Mouse (Mus musculus): Measurements from ENCODE around the gene Hebp2. TPM values are rescaled to one million over a fixed set of nuclear protein-coding genes. Genes with fewer than 3 reads are reported as not detected.

The Hebp2 gene
- polyA plus RNA-seq (2012; rRNA removed): 3.0 and 6.2 TPM in 2 replicates

DNA sequence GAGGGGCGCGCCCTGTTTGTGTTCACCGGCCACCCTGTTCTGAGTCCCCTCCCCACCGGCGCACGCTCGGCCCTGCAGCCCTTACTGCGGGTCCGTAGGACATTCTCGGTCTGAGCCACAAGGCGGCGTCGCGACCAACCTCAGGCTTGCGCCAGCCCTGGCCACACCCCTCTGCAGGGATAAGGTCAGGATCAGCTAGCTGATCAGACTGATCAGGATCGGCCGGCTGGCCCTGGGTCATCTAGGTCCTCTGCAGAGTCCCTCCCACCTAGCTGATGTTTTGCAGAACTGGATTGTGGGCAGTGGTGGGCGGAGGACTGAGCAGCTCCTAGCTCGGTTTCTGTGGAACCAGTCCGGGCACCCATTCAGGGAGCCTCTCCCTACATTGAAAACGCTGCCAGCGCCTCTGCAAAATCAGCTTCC, at the start of gene Hebp2:
Gene Hebp2, minus strand, starts transcription at position 264 of the 423 bp plus-strand sequence.

Other genes starting within 250 kb of the Hebp2 start
- 23.8 and 25.3 TPM in 2 replicates for gene Nhsl1, start 227.1 kb downstream of the Hebp2 start, polyA plus RNA-seq (2012; rRNA removed)
- 6.2 and 7.2 TPM in 2 replicates for gene Arfgef3, start 197.9 kb upstream of the Hebp2 start, polyA plus RNA-seq (2012; rRNA removed)
- gene Gm4922, start 240.7 kb upstream of the Hebp2 start, polyA plus RNA-seq (2012; rRNA removed): not detected in 2 replicates

Data from colon, adult 2 months (tissue).